Mouse (Mus musculus): ENCODE measurements around the gene Hspa12a. TPM values are rescaled to one million over a fixed set of nuclear protein-coding genes. Genes with fewer than 3 reads are reported as not detected.

The Hspa12a gene
- polyA plus RNA-seq, 1 experiment, result 3.7 TPM

- H3K4me3 ChIP-seq (ENCODE audit: extremely low read depth, insufficient read depth, insufficient read length), result peak overlapping the region; percentile 58
- H3K4me1 ChIP-seq (ENCODE audit: control insufficient read depth, insufficient read depth, insufficient read length), result peaks cover 4% of the 10 kb centered on the region; the same call in 1 of the 2 replicates
- H3K36me3 ChIP-seq (ENCODE audit: control insufficient read depth, insufficient read depth, low read length), result no peaks in the 10 kb centered on the region
- 0 out of 2 replicates have a peak, but pooled peaks cover 8% of the 10 kb centered on the region for H3K27me3 ChIP-seq (ENCODE audit: control insufficient read depth, insufficient read depth, low read length)
- peak in 1 of 2 experiments; percentile 50 for DNase-seq (ENCODE audit: low read depth in 1 of 2, low spot score in 2 of 2)
- no peak overlapping the region for H3K27ac ChIP-seq (ENCODE audit: insufficient read depth, low read length)
- WGBS, result 7% methylated on average over 46 of the region's 46 CpGs
- TF ChIP-seq CTCF (IDR thresholded peaks at IDR 0.05; ENCODE audit: extremely low read depth, insufficient read depth, insufficient read length, insufficient replicate concordance) (no peak), POLR2A (IDR thresholded peaks at IDR 0.05; ENCODE audit: low read depth, low read length) (no peak)
These were observed 82.9 kb downstream of the Hspa12a start for GRCm38 (mm10) chr19:58860255-58861173.

- peaks cover 4% of the 10 kb centered on the region; the same call in 1 of the 2 replicates for H3K4me1 ChIP-seq (ENCODE audit: control insufficient read depth, insufficient read depth, insufficient read length)
- 0 out of 2 replicates have a peak, but pooled peaks cover 8% of the 10 kb centered on the region for H3K27me3 ChIP-seq (ENCODE audit: control insufficient read depth, insufficient read depth, low read length)
- no peak for DNase-seq (ENCODE audit: low read depth in 1 of 2, low spot score in 2 of 2)
- peak overlapping the region; percentile 58; the same call in 1 of the 2 replicates for H3K4me3 ChIP-seq (ENCODE audit: extremely low read depth, insufficient read depth, insufficient read length)
- WGBS, result 27% methylated on average over 14 of the region's 14 CpGs
- no peaks in the 10 kb centered on the region for H3K36me3 ChIP-seq (ENCODE audit: control insufficient read depth, insufficient read depth, low read length)
- TF ChIP-seq POLR2A (IDR thresholded peaks at IDR 0.05; ENCODE audit: low read depth, low read length) (no peak), CTCF (IDR thresholded peaks at IDR 0.05; ENCODE audit: extremely low read depth, insufficient read depth, insufficient read length, insufficient replicate concordance) (no peak)
- no peak overlapping the region for H3K27ac ChIP-seq (ENCODE audit: insufficient read depth, low read length)
These were observed 83.6 kb downstream of the Hspa12a start for GRCm38 (mm10) chr19:58859831-58860254.

- no peak overlapping the region for H3K27ac ChIP-seq (ENCODE audit: insufficient read depth, low read length)
- peaks cover 4% of the 10 kb centered on the region; the same call in 1 of the 2 replicates for H3K4me1 ChIP-seq (ENCODE audit: control insufficient read depth, insufficient read depth, insufficient read length)
- H3K36me3 ChIP-seq (ENCODE audit: control insufficient read depth, insufficient read depth, low read length), result no peaks in the 10 kb centered on the region
- TF ChIP-seq POLR2A (IDR thresholded peaks at IDR 0.05; ENCODE audit: low read depth, low read length) (no peak), CTCF (IDR thresholded peaks at IDR 0.05; ENCODE audit: extremely low read depth, insufficient read depth, insufficient read length, insufficient replicate concordance) (no peak)
- no peak for DNase-seq (ENCODE audit: low read depth in 1 of 2, low spot score in 2 of 2)
- 39% methylated on average over 6 of the region's 6 CpGs for WGBS
- no peak overlapping the region for H3K4me3 ChIP-seq (ENCODE audit: extremely low read depth, insufficient read depth, insufficient read length)
- H3K27me3 ChIP-seq (ENCODE audit: control insufficient read depth, insufficient read depth, low read length), result 0 out of 2 replicates have a peak, but pooled peaks cover 8% of the 10 kb centered on the region
These were observed 84.1 kb downstream of the Hspa12a start for GRCm38 (mm10) chr19:58859357-58859756.

GRCm38 (mm10) chr19:58856129-58856855 is 87.2 kb downstream of the Hspa12a start:
- DNase-seq (ENCODE audit: low read depth in 1 of 2, low spot score in 2 of 2), result no peak
- no peaks in the 10 kb centered on the region for H3K36me3 ChIP-seq (ENCODE audit: control insufficient read depth, insufficient read depth, low read length)
- no peak overlapping the region for H3K4me3 ChIP-seq (ENCODE audit: extremely low read depth, insufficient read depth, insufficient read length)
- no peak overlapping the region for H3K27ac ChIP-seq (ENCODE audit: insufficient read depth, low read length)
- H3K4me1 ChIP-seq (ENCODE audit: control insufficient read depth, insufficient read depth, insufficient read length), result peaks cover 4% of the 10 kb centered on the region; the same call in 1 of the 2 replicates
- WGBS, result 83% methylated on average over 9 of the region's 9 CpGs
- TF ChIP-seq CTCF (IDR thresholded peaks at IDR 0.05; ENCODE audit: extremely low read depth, insufficient read depth, insufficient read length, insufficient replicate concordance) (no peak), POLR2A (IDR thresholded peaks at IDR 0.05; ENCODE audit: low read depth, low read length) (no peak)
- 0 out of 2 replicates have a peak, but pooled peaks cover 8% of the 10 kb centered on the region for H3K27me3 ChIP-seq (ENCODE audit: control insufficient read depth, insufficient read depth, low read length)

- Histone ChIP-seq H3K27ac (ENCODE audit: insufficient read depth, low read length) (no peak overlapping the region), H3K27me3 (ENCODE audit: control insufficient read depth, insufficient read depth, low read length) (0 out of 2 replicates have a peak, but pooled peaks cover 3% of the 10 kb centered on the region), H3K36me3 (ENCODE audit: control insufficient read depth, insufficient read depth, low read length) (no peaks in the 10 kb centered on the region), H3K4me3 (ENCODE audit: extremely low read depth, insufficient read depth, insufficient read length) (no peak overlapping the region), H3K4me1 (ENCODE audit: control insufficient read depth, insufficient read depth, insufficient read length) (no peaks in the 10 kb centered on the region; the same call in 1 of the 2 replicates)
- 61% methylated on average over 3 of the region's 3 CpGs for WGBS
- no peak for DNase-seq (ENCODE audit: low read depth in 1 of 2, low spot score in 2 of 2)
- TF ChIP-seq CTCF (IDR thresholded peaks at IDR 0.05; ENCODE audit: extremely low read depth, insufficient read depth, insufficient read length, insufficient replicate concordance), result no peak
- TF ChIP-seq POLR2A (IDR thresholded peaks at IDR 0.05; ENCODE audit: low read depth, low read length), result no peak
These were observed 88.6 kb downstream of the Hspa12a start for GRCm38 (mm10) chr19:58854899-58855298.

GRCm38 (mm10) chr19:58853036-58853735 is 90.3 kb downstream of the Hspa12a start:
- Histone ChIP-seq H3K27ac (ENCODE audit: insufficient read depth, low read length) (no peak overlapping the region), H3K27me3 (ENCODE audit: control insufficient read depth, insufficient read depth, low read length) (no peaks in the 10 kb centered on the region), H3K36me3 (ENCODE audit: control insufficient read depth, insufficient read depth, low read length) (no peaks in the 10 kb centered on the region), H3K4me3 (ENCODE audit: extremely low read depth, insufficient read depth, insufficient read length) (no peak overlapping the region), H3K4me1 (ENCODE audit: control insufficient read depth, insufficient read depth, insufficient read length) (no peaks in the 10 kb centered on the region; the same call in 1 of the 2 replicates)
- no peak for TF ChIP-seq CTCF (IDR thresholded peaks at IDR 0.05; ENCODE audit: extremely low read depth, insufficient read depth, insufficient read length, insufficient replicate concordance)
- no peak for TF ChIP-seq POLR2A (IDR thresholded peaks at IDR 0.05; ENCODE audit: low read depth, low read length)
- no peak for DNase-seq (ENCODE audit: low read depth in 1 of 2, low spot score in 2 of 2)
- 80% methylated on average over 10 of the region's 10 CpGs for WGBS

Measured in spleen, adult 2 months (tissue).